Mouse (Mus musculus): Measurements from ENCODE around the gene Elavl1. TPM values are rescaled to one million over a fixed set of nuclear protein-coding genes. Genes with fewer than 3 reads are reported as not detected.
A peak's percentile ranks its signal among the peaks of the same experiment; 100 is the strongest.

Elavl1 gene
- polyA plus RNA-seq, 1 experiment from 2014 or later = 224 TPM

DNA sequence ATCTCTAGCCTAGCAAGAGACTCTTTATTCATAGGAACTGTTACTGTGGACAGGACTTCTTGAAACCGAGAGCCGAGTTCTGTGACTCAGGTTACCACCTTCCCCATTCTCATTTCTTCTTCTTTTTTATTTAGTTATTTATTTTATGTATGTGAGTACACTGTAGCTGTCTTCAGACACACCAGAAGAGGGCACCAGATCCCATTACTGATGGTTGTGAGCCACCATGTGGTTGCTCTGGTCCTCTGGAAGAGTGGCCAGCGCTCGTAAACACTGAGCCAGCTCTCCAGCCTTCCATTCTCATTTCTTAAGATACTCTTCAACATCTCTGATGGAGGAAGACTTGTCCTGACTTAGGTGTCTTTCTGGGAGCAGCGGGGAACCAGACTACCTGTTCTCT lies 32.5 kb downstream of the Elavl1 start:
- no peaks in the 10 kb centered on the region for H3K27me3 ChIP-seq (ENCODE audit: control insufficient read depth, insufficient read depth, low read length)
- H3K9ac ChIP-seq (replicated peaks; ENCODE audit: low read depth, low read length) = no peak overlapping the region
- WGBS = 92% methylated on average over 5 of the region's 5 CpGs
- H3K27ac ChIP-seq (ENCODE audit: low read length) = no peak overlapping the region
- H3K36me3 ChIP-seq (ENCODE audit: control insufficient read depth, insufficient read depth, low read length) = peaks cover 75% of the 10 kb centered on the region
- ATAC-seq (ENCODE audit: insufficient number of reproducible peaks, insufficient read depth, low FRiP score, low read depth) = no peak
- H3K4me3 ChIP-seq (ENCODE audit: low read depth, low read length) = no peak overlapping the region
- no peaks in the 10 kb centered on the region for H3K9me3 ChIP-seq (ENCODE audit: control insufficient read depth, low read depth, low read length)
- H3K4me1 ChIP-seq (ENCODE audit: control insufficient read depth, insufficient read depth, low read length) = no peaks in the 10 kb centered on the region
- no peak overlapping the region for H3K4me2 ChIP-seq (replicated peaks; ENCODE audit: low read depth, low read length)

DNA sequence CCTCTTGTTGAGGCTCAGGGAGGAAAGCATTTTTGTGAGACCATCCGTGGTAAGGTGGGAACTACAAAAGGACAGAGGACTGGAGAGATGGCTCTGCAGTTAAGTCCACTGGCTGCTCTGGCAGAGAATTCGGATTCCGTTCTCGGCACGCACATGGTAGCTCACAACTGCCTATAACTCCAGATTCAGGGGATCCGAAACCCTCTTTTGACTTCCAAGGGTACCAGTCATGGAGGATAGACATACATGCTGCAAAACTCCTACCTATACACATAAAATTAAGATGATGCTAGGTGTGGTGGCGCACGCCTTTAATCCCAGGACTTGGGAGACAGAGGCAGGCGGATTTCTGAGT lies 49.1 kb downstream of the Elavl1 start:
- H3K4me1 ChIP-seq (ENCODE audit: control insufficient read depth, insufficient read depth, low read length) = peaks cover 5% of the 10 kb centered on the region
- ATAC-seq (ENCODE audit: insufficient number of reproducible peaks, insufficient read depth, low FRiP score, low read depth) = peak; percentile 39; the same call in 1 of the 2 replicates
- no peaks in the 10 kb centered on the region for H3K9me3 ChIP-seq (ENCODE audit: control insufficient read depth, low read depth, low read length)
- peaks cover 9% of the 10 kb centered on the region for H3K36me3 ChIP-seq (ENCODE audit: control insufficient read depth, insufficient read depth, low read length)
- peak overlapping the region; percentile 31 for H3K9ac ChIP-seq (replicated peaks; ENCODE audit: low read depth, low read length)
- H3K27me3 ChIP-seq (ENCODE audit: control insufficient read depth, insufficient read depth, low read length) = no peaks in the 10 kb centered on the region
- H3K4me2 ChIP-seq (replicated peaks; ENCODE audit: low read depth, low read length) = peak overlapping the region; percentile 47
- H3K27ac ChIP-seq (ENCODE audit: low read length) = peak overlapping the region; percentile 59; the same call in 1 of the 2 replicates
- peak overlapping the region; percentile 77 for H3K4me3 ChIP-seq (ENCODE audit: low read depth, low read length)
- 24% methylated on average over 9 of the region's 9 CpGs for whole genome bisulfite sequencing

DNA sequence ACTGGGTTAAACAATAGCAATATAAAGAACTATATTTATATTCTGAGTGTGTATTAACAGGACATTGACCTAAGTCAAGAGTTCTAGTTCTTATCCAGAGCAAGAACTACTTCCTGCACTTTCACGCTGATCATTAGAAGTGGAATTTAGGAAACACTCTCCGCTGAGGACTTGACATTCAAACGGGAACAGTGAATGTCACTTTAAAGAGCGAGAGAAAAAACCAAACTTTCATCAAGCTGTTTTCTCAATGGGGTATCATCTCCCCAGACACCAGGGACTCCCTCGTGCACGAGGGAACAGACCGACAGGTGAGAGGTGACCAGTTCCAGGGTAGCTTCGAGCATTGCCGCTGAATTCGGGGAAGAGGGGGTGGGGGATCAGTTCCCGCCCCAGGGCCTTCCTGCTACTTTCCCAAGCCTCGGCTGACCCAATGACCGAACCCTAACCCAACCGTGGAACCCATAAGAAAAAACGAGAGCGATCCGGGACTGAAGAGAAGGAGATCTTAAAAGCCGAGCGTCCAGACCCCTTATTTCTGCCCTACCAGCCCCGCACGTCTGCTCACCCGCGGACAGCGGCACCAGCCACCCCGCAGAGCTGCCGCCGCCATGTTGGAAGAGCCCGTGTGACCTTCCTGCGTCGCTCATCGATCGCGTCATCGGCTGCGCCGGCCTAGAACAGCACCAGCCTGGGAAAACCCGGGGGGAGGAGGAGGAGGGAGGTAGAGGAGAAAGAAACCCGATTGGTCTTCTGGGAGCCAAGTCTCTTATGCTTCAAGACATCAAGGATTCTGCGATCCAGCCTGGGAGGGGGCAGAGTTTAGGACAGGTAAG lies 49.7 kb downstream of the Elavl1 start, which contains the start of gene Timm44:
Timm44 (minus strand) TSS at position 639 of the 836 bp plus-strand sequence.
- H3K9ac ChIP-seq (replicated peaks; ENCODE audit: low read depth, low read length) = peak within 1 kb of the TSS; percentile 77
- H3K9me3 ChIP-seq (ENCODE audit: control insufficient read depth, low read depth, low read length) = no peaks in the 10 kb centered on the region
- under 1% methylated on average over 38 of the region's 39 CpGs for WGBS
- H3K36me3 ChIP-seq (ENCODE audit: control insufficient read depth, insufficient read depth, low read length) = peaks cover 9% of the 10 kb centered on the region
- peak within 1 kb of the TSS; percentile 47 for H3K4me2 ChIP-seq (replicated peaks; ENCODE audit: low read depth, low read length)
- ATAC-seq (ENCODE audit: insufficient number of reproducible peaks, insufficient read depth, low FRiP score, low read depth) = peak; percentile 96
- H3K27ac ChIP-seq (ENCODE audit: low read length) = peak within 1 kb of the TSS; percentile 59; the same call in 1 of the 2 replicates
- H3K4me1 ChIP-seq (ENCODE audit: control insufficient read depth, insufficient read depth, low read length) = peaks cover 5% of the 10 kb centered on the region
- no peaks in the 10 kb centered on the region for H3K27me3 ChIP-seq (ENCODE audit: control insufficient read depth, insufficient read depth, low read length)
- H3K4me3 ChIP-seq (ENCODE audit: low read depth, low read length) = peak within 1 kb of the TSS; percentile 77

DNA sequence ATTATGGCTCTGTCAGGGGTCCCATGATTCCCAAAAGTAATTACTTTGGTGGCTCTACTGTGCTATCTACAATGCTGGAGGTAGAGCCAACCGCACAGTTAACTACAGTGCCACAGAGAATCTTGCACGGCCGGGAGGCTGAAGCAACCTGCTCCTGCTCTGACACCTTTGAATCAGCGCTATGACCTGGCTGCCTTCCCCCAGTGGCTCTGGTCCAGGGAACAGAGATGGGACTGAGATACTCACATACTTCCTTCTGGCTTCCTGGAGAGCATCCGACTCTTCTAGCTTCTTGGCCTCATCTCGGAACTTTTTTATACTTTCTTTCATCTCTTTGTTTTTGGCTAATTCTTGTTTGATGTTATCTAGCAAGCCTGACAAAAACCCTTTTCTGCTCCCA lies 55.6 kb downstream of the Elavl1 start:
- H3K4me3 ChIP-seq (ENCODE audit: low read depth, low read length) = no peak overlapping the region
- H3K9ac ChIP-seq (replicated peaks; ENCODE audit: low read depth, low read length) = no peak overlapping the region
- no peak overlapping the region for H3K27ac ChIP-seq (ENCODE audit: low read length)
- peaks cover under 1% of the 10 kb centered on the region for H3K4me1 ChIP-seq (ENCODE audit: control insufficient read depth, insufficient read depth, low read length)
- no peak overlapping the region for H3K4me2 ChIP-seq (replicated peaks; ENCODE audit: low read depth, low read length)
- H3K36me3 ChIP-seq (ENCODE audit: control insufficient read depth, insufficient read depth, low read length) = peaks cover 63% of the 10 kb centered on the region
- no peak for ATAC-seq (ENCODE audit: insufficient number of reproducible peaks, insufficient read depth, low FRiP score, low read depth)
- H3K9me3 ChIP-seq (ENCODE audit: control insufficient read depth, low read depth, low read length) = no peaks in the 10 kb centered on the region
- no peaks in the 10 kb centered on the region for H3K27me3 ChIP-seq (ENCODE audit: control insufficient read depth, insufficient read depth, low read length)
- 93% methylated on average over 6 of the region's 6 CpGs for WGBS

DNA sequence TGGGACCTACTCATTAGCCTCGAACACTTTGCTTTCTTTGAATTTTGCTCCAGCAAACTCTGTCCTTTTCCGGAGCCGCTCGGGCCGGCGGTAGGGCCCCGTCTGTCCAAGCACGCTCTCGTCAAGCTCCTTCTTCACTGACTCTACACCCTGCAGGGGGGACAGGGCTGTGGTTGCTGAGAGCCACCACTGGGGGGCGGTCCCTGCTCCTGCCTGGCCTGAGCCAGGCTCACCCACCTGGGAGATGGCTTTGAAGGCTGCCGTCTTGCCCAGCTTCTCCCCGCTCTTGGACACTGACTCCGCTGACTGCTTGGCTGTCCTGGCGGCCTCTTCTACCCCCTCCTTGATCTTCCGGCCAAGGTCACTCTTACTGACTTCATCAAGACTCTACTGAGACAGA lies 57.6 kb downstream of the Elavl1 start:
- Histone ChIP-seq H3K4me1 (ENCODE audit: control insufficient read depth, insufficient read depth, low read length) (no peaks in the 10 kb centered on the region), H3K36me3 (ENCODE audit: control insufficient read depth, insufficient read depth, low read length) (peaks cover 78% of the 10 kb centered on the region), H3K27me3 (ENCODE audit: control insufficient read depth, insufficient read depth, low read length) (no peaks in the 10 kb centered on the region), H3K27ac (ENCODE audit: low read length) (no peak overlapping the region), H3K9me3 (ENCODE audit: control insufficient read depth, low read depth, low read length) (no peaks in the 10 kb centered on the region), H3K4me2 (replicated peaks; ENCODE audit: low read depth, low read length) (no peak overlapping the region), H3K4me3 (ENCODE audit: low read depth, low read length) (no peak overlapping the region), H3K9ac (replicated peaks; ENCODE audit: low read depth, low read length) (no peak overlapping the region)
- ATAC-seq (ENCODE audit: insufficient number of reproducible peaks, insufficient read depth, low FRiP score, low read depth) = peak; percentile 39; the same call in 1 of the 2 replicates
- 79% methylated on average over 15 of the region's 15 CpGs for WGBS

DNA sequence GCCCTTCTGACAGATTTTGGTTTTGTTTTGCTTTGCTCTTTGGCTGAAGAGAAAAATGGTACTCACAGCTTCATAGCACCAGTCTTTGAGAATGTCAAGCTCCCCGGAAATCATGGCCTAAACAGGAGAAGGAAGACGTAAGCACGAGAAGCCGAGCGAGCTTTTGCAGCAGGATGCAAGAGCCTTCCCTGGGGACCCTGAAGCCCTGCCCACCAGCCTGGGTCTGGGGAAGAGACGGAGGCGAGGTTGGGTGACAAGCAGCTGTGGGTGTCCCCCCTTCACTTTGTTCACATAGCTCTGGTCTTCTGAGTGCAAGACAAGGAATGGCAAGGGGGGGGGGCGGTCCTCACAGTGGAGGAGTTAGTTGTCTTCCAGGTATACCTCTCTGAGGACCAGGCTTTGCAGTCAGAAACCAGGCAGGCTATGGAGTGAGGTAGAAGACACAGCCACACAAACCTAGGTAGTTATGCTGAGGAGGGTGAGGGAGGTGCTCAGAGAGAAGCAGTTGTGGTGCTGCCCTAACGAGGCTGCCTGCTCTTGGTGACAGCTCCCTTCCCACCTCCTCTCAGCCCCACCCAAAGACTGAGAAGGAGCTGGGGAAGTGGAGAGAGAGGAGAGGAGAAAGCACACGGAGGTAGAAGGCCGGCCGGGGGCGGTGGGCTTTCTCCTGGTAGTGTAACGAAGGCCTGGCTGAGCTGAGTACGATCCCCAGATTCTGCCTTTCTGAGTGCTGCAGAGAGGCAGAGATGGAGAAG lies 59.9 kb downstream of the Elavl1 start:
- WGBS = 91% methylated on average over 15 of the region's 15 CpGs
- Histone ChIP-seq H3K27me3 (ENCODE audit: control insufficient read depth, insufficient read depth, low read length) (no peaks in the 10 kb centered on the region), H3K4me2 (replicated peaks; ENCODE audit: low read depth, low read length) (no peak overlapping the region), H3K36me3 (ENCODE audit: control insufficient read depth, insufficient read depth, low read length) (peaks cover 88% of the 10 kb centered on the region), H3K9me3 (ENCODE audit: control insufficient read depth, low read depth, low read length) (no peaks in the 10 kb centered on the region), H3K9ac (replicated peaks; ENCODE audit: low read depth, low read length) (no peak overlapping the region), H3K27ac (ENCODE audit: low read length) (no peak overlapping the region), H3K4me3 (ENCODE audit: low read depth, low read length) (no peak overlapping the region), H3K4me1 (ENCODE audit: control insufficient read depth, insufficient read depth, low read length) (no peaks in the 10 kb centered on the region)
- no peak for ATAC-seq (ENCODE audit: insufficient number of reproducible peaks, insufficient read depth, low FRiP score, low read depth)

DNA sequence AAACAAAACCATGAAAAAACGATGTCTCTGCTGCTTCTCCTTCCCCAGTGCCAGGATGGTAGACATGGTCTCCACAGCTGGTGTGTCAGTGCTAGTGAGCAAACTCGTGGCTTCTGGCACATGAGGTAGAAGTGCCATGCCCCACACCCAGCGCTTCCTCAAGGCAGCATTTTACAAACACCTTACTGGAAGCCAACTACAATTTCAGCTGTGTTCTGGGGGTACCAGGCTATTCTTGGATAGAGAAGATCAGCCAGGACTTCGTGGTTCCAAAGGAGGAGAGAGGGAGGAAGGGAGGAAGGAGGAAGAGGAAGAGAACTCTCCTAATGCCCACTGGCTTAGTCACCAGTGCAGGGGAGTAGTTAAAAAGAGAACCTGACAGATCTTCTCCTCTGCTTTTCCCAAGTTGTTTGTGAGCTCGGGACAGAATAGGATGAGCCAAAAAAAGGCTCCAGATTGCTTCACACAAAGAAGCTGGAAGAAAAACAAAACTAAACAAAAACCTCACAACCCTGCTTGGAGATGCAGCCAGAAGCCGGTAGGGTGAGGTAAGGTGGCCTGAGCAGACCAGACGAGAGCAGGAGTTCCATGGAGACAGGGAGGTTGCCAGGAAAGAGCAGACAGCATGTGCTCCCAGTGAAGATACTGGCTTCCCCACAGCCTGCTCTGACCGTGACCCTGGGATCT lies 62.0 kb downstream of the Elavl1 start:
- Histone ChIP-seq H3K36me3 (ENCODE audit: control insufficient read depth, insufficient read depth, low read length) (peaks cover 76% of the 10 kb centered on the region), H3K27ac (ENCODE audit: low read length) (no peak overlapping the region), H3K9ac (replicated peaks; ENCODE audit: low read depth, low read length) (no peak overlapping the region), H3K4me3 (ENCODE audit: low read depth, low read length) (no peak overlapping the region), H3K9me3 (ENCODE audit: control insufficient read depth, low read depth, low read length) (no peaks in the 10 kb centered on the region), H3K27me3 (ENCODE audit: control insufficient read depth, insufficient read depth, low read length) (no peaks in the 10 kb centered on the region), H3K4me1 (ENCODE audit: control insufficient read depth, insufficient read depth, low read length) (peaks cover 5% of the 10 kb centered on the region; the same call in 1 of the 2 replicates), H3K4me2 (replicated peaks; ENCODE audit: low read depth, low read length) (no peak overlapping the region)
- WGBS = 82% methylated on average over 8 of the region's 8 CpGs
- no peak for ATAC-seq (ENCODE audit: insufficient number of reproducible peaks, insufficient read depth, low FRiP score, low read depth)

DNA sequence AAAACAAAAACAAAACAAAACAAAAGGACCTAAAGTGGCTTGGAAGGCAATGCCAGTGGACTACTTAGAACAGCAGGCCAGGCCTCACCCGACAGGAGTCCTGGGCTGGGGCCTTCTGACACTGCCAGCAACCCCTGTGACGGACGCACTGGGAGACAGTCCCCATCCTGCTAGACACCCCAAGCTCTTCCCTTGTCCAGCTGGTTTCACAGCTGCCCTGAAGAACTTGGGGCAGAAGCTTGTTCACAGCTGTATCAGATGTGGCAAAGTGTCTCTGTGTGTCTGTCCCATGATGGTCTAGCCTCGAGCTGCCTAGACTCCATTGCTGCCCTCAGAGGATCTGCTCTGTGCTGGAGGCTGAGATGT lies 65.4 kb downstream of the Elavl1 start:
- no peak for ATAC-seq (ENCODE audit: insufficient number of reproducible peaks, insufficient read depth, low FRiP score, low read depth)
- H3K4me2 ChIP-seq (replicated peaks; ENCODE audit: low read depth, low read length) = no peak overlapping the region
- peaks cover 61% of the 10 kb centered on the region for H3K36me3 ChIP-seq (ENCODE audit: control insufficient read depth, insufficient read depth, low read length)
- no peak overlapping the region for H3K9ac ChIP-seq (replicated peaks; ENCODE audit: low read depth, low read length)
- no peaks in the 10 kb centered on the region for H3K27me3 ChIP-seq (ENCODE audit: control insufficient read depth, insufficient read depth, low read length)
- H3K9me3 ChIP-seq (ENCODE audit: control insufficient read depth, low read depth, low read length) = no peaks in the 10 kb centered on the region
- peaks cover 10% of the 10 kb centered on the region; the same call in 1 of the 2 replicates for H3K4me1 ChIP-seq (ENCODE audit: control insufficient read depth, insufficient read depth, low read length)
- WGBS = 73% methylated on average over 4 of the region's 4 CpGs
- H3K4me3 ChIP-seq (ENCODE audit: low read depth, low read length) = peak overlapping the region; percentile 76
- H3K27ac ChIP-seq (ENCODE audit: low read length) = no peak overlapping the region; the same call in 1 of the 2 replicates

Data from stomach, embryonic 14.5 days (tissue).